Mouse (Mus musculus) testis, adult 2 months (tissue): Measurements from ENCODE around the gene Gm6482. TPM values are rescaled to one million over a fixed set of nuclear protein-coding genes. Genes with fewer than 3 reads are reported as not detected.
A peak's percentile ranks its signal among the peaks of the same experiment; 100 is the strongest.
"Not testable (repeated sequence)": the region's sequence is repeated elsewhere in the genome, so short reads cannot be mapped to it uniquely, and the experiment has no call there.

ENCODE experiments used
- H3K27ac ChIP-seq: fragments of 200-500 bp; 2 replicates; pipeline ENCODE4 v1.5.1; 2012; ENCODE audit warnings: low read depth, low read length; ENCODE audit not compliant: control insufficient read depth, insufficient read depth
- H3K27me3 ChIP-seq: fragments of 200-500 bp; 2 replicates; pipeline ENCODE4 v1.6.1; 2012; ENCODE audit warnings: mild to moderate bottlenecking, low read length, moderate library complexity; ENCODE audit not compliant: control insufficient read depth, insufficient read depth
- H3K36me3 ChIP-seq: fragments of 200-500 bp; 2 replicates; pipeline ENCODE4 v1.6.1; 2012; ENCODE audit warnings: mild to moderate bottlenecking, low read length; ENCODE audit not compliant: control insufficient read depth, insufficient read depth
- H3K4me1 ChIP-seq: fragments of 200-500 bp; 2 replicates; pipeline ENCODE4 v1.6.1; 2012; ENCODE audit warnings: low read length; ENCODE audit not compliant: control insufficient read depth, insufficient read depth
- H3K4me3 ChIP-seq: fragments of 200-500 bp; 2 replicates; pipeline ENCODE4 v1.5.1; 2012; ENCODE audit warnings: low read depth, mild to moderate bottlenecking, low read length, moderate library complexity, mixed read lengths; ENCODE audit not compliant: control insufficient read depth
- CTCF ChIP-seq: fragments of 200-500 bp; IDR thresholded peaks from 2 replicates; pipeline ENCODE4 v1.5.1; 2012; ENCODE audit warnings: low read depth, mild to moderate bottlenecking, inconsistent platforms, low read length, moderate library complexity; ENCODE audit not compliant: control insufficient read depth, insufficient read depth, insufficient replicate concordance
- polyA plus RNA-seq: library from polyadenylated mRNA; depleted of rRNA; stranded (reverse); fragments of >200 nt; gene quantifications from 2 replicates; pipeline ENCODE4 v1.2.3, GENCODE M21; 2012; rRNA removed

Gene Gm6482
- polyA plus RNA-seq: 0.17 and 0.79 TPM in 2 replicates

DNA sequence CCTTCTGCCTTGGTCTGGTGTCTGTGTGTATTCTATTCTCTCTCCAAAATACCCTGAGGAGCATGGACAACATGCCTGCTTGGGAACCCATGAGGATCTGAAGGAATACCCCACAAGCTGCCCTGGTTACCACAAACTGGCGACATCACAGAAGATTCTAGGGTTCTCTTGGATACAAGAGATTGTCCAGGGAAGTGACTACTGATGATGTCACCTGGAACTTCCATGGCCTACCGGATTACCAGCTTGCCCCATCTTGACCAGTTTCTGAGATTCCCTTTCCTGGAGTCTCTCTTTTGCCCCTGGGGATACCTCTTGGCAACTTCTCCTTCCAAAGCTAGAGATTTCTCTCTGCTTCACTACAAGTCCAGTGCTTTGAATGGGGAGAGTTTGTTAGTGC, at the start of gene Gm6482:
TSS of gene Gm6482 (minus strand) at position 101 of the 400 bp plus-strand sequence.
- not testable (repeated sequence) for H3K27ac ChIP-seq, H3K27me3 ChIP-seq, H3K36me3 ChIP-seq, H3K4me1 ChIP-seq
- peak within 1 kb of the TSS; percentile 29 for H3K4me3 ChIP-seq

DNA sequence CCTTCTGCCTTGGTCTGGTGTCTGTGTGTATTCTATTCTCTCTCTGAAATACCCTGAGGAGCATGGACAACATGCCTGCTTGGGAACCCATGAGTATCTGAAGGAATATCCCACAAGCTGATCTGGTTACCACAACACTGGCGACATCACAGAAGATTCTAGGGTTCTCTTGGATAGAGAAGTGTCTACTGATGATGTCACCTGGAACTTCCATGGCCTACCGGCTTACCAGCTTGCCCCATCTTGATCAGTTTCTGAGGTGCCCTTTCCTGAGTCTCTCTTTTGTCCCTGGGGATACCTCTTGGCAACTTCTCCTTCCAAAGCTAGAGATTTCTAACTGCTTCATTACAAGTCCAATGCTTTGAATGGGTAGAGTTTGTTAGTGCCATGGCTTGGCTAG, 45.3 kb upstream of the Gm6482 start, which contains the start of gene Gm7954:
TSS of gene Gm7954 (minus strand) at position 101 of the 400 bp plus-strand sequence.
- H3K27me3 ChIP-seq, H3K36me3 ChIP-seq, H3K27ac ChIP-seq, H3K4me3 ChIP-seq, H3K4me1 ChIP-seq: not testable (repeated sequence)

DNA sequence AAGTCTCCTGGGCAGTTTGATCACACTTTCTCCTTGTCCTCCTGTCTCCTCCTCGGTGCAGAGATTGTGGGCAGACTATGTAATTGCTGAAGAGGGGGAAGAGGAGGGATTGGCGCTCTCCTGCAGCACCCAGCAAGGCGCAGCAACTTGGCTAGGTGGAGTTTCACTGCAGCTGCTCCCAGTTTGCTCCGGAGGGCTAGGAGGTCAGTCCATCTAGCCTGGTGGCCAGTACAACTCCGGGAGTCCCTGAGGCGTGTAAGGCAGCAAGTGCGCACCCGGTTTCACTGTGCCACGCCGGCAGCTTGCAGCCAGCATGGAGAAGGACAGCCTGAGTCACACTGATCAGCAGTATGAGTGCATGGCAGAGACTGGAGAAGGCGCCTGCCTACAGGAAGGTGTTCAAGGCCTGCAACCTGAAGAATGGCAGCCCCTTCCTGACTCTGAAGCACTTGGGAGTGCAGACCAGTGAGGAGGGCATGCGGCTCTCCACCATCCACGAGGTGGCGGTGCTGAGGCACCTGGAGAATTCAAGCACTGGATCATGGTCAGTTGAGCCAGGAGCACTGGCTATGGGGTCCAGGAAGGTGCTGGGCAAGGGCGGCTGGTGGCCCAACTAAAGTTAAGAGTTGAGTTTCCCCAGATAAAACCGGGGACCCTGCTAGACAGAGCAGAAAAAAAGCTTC, 17.5 kb upstream of the Gm6482 start:
- H3K27me3 ChIP-seq, H3K27ac ChIP-seq, H3K4me1 ChIP-seq, H3K36me3 ChIP-seq: not testable (repeated sequence)
- H3K4me3 ChIP-seq: peak overlapping the region; percentile 27
- TF ChIP-seq CTCF: peak; percentile 20; the same call in 1 of the 2 replicates

DNA sequence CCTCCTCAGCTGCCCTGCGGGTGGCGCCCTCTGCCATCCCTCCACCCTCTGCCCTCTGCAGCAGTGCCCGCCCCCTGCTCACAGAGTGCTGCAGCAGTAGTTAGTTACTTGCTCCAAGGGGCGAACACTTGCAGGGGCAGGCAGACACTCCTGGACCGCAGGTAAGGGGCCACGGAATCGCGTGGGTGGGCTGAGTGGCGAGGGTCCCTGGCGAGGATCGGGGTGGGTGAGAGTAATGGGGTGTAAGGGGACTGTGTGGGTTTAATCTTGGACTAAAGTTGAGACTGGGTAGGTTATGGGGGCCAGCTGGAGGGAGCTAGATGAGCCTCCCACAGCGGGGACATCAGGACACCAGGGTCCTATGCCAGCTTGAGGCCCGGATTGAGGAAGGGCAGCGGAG, 16.6 kb upstream of the Gm6482 start:
- not testable (repeated sequence) for H3K4me3 ChIP-seq, H3K27me3 ChIP-seq, H3K36me3 ChIP-seq, H3K4me1 ChIP-seq, H3K27ac ChIP-seq

DNA sequence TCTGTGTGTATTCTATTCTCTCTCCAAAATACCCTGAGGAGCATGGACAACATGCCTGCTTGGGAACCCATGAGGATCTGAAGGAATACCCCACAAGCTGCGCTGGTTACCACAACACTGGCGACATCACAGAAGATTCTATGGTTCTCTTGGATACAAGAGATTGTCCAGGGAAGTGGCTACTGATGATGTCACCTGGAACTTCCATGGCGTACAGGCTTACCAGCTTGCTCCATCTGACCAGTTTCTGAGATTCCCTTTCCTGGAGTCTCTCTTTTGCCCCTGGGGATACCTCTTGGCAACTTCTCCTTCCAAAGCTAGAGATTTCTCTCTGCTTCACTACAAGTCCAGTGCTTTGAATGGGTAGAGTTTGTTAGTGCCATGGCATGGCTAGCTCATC, 21.8 kb downstream of the Gm6482 start, which contains the start of gene Gm7945:
TSS of gene Gm7945 (minus strand) at position 101 of the 400 bp plus-strand sequence.
- not testable (repeated sequence) for H3K4me3 ChIP-seq, H3K27me3 ChIP-seq, H3K27ac ChIP-seq, H3K4me1 ChIP-seq, H3K36me3 ChIP-seq

Other genes with a start within 250 kb of the Gm6482 start
- gene Sftpd, start 223.1 kb downstream of the Gm6482 start, polyA plus RNA-seq: 0.15 and 0.20 TPM in 2 replicates
- gene Gm2832, start 129.5 kb downstream of the Gm6482 start, polyA plus RNA-seq: 0.85 and 1.3 TPM in 2 replicates
- 0.79 and 1.2 TPM in 2 replicates for gene Gm5798, start 59.7 kb downstream of the Gm6482 start, polyA plus RNA-seq
- gene Gm7945, start 21.9 kb downstream of the Gm6482 start, polyA plus RNA-seq: 1.1 TPM in 2 replicates
- gene Gm7954, start 45.2 kb upstream of the Gm6482 start, polyA plus RNA-seq: 0.36 and 0.37 TPM in 2 replicates
- gene Gm3486, start 81.2 kb upstream of the Gm6482 start, polyA plus RNA-seq: 7.5 and 9.8 TPM in 2 replicates
- 0.17 TPM in 2 replicates for gene Gm7970, start 147.3 kb upstream of the Gm6482 start, polyA plus RNA-seq
- gene 1700049E17Rik2, start 164.9 kb upstream of the Gm6482 start, polyA plus RNA-seq: 1.1 and 1.7 TPM in 2 replicates
- 0.28 and 0.38 TPM in 2 replicates for gene Gm3072, start 216.3 kb upstream of the Gm6482 start, polyA plus RNA-seq
- gene Gm3676, start 238.2 kb upstream of the Gm6482 start, polyA plus RNA-seq: 7.4 and 9.4 TPM in 2 replicates